Mouse (Mus musculus): ENCODE results near the gene Nek10.
"Not testable (repeated sequence)": the region's sequence is repeated elsewhere in the genome, so short reads cannot be mapped to it uniquely, and the experiment has no call there.

Nek10 gene

DNA sequence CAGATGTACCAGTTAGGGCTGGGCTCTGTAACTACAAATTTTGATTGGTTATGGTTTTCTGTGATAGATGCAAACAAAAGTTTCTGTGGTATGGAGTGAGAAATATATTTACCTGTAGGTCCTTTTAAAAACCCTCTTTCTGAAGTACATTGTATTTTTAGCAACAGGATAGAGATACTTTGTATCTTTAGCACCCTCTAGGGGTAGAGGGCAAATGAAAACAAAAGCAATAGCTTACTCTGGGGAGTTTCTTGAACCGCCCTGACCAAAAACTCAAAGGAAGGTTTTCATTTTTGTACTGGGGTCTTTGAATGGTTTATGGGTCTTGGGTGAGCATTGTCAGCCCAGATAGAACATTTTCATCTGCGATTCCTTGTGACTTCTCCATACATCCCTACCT, 188.4 kb downstream of the Nek10 start:
- DNase-seq: no peak

DNA sequence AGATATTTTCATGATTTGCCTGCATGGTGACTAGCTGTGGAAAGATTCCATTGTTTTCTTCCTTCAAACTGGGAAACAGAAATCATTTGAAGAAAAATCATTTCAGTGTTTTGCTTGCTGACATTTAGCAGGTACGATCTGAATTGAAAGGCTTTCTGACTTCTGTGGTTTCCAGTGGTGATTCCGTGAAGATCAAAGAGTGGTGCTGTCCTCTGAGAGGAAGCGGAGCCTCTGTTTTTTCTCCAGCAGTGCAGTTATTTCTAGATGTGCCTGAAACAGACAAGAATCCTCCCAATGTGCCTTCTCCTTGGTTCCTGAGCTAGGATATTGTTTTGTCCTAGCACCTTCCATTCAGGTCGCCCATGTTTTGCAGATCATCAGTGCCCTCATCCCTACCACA, 208.2 kb downstream of the Nek10 start:
- DNase-seq: peak; percentile 9

DNA sequence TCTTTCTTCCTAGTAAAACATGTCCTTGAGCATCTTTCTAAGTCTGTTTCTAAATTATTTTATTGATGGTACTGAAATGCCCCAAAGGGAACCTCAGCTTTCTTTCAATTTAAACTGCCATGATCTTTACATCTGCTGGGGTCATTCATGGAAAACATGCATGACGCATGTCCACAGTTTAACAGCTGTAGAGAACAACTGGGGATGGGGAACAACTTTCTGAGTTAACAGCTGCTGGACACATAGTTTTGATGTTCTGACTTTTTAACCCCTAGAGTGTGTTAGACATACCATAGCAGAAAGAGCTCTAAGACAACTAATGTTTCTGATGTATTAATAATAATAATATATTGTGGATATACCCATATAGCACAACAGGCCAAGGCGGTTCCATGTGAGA, 211.6 kb downstream of the Nek10 start:
- DNase-seq: no peak

DNA sequence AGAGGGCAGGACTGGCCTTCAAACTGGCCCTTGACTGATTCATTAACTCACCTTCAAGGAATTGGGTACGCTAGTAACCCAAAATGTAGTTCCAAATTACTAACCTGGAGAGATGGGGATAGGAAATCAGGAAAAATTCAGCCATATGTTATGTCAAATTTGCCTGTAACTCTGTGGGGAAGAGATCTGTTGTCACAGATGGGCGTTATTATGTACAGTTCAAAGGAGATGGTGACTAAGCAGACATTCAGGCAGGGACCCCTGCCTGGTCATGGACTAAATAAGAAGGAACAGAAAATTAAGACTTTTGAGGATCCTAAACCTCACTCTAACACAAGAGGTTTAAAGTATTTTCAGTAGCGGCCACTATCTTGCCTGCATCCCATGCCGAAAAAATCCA, 227.4 kb downstream of the Nek10 start:
- not testable (repeated sequence) for DNase-seq

DNA sequence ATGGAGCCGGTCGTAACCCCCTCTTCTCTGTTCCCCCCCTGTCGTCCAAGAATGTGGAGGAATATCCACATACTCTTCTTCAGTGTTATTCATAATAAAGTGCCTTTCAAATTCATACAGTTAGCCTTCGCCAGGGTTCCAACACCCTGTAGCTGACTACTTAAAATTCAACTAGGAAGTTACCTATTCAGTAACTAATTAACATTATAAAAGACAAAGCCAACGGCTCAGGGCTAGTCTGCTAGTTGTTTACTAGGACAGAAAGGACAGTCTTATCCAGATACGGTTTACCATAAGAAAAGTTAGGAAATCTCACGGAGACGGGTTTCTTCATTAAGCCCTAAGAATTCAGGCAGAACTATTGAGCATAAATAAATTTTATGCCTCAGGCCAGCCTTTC, 231.4 kb downstream of the Nek10 start:
- DNase-seq: not testable (repeated sequence)

DNA sequence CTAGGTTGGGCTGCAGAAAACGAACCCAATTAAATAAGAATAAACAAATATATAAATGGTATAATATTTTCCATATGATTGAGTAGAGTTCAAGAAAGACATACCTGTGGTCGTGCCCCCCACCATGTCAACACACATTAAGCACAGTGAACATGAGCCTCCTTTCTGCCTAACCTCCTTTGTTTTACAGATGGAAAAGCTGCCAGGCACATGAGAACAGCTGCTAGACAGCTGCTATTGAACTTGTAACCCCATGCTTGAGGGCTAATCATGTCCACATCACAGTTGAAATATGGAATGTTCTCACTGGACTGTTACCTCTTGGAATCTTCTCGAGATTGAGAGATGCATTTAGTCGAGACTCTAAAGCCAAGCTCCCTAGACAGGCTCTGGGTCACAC, 245.0 kb downstream of the Nek10 start:
- DNase-seq: no peak

DNA sequence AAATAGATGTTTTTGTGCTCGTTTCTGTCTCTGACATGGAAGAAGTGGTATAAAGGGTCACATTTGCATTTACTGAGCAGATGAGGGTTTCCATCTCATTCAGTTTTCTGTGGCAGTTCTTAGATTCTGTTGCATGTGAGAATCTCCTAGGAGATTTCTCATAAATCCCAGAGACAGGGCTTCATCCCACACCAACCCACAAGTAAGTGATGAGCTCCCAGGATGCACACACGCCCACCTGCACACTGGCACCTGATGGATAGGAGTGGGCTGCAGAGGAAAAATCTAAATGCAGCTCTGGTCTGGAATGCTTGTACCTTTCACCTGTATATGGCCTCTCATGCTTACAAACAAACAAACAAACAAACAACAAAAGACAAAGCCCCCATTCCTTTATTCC, 258.3 kb downstream of the Nek10 start:
- DNase-seq: no peak
